Mouse (Mus musculus) intestine, postnatal 0 days (tissue): Measurements from ENCODE around the gene Dpysl5. TPM values are rescaled to one million over a fixed set of nuclear protein-coding genes. Genes with fewer than 3 reads are reported as not detected.

ENCODE experiments used
- ATAC-seq: fragments of 200-750 bp; cut with Nextera tagmentation; 2 replicates; pipeline ENCODE4 v1.8.0; 2017; ENCODE audit warnings: mild to moderate bottlenecking, moderate TSS enrichment, moderate library complexity
- H3K27ac ChIP-seq: fragments of 300-500 bp; sonication (generic); 2 replicates; pipeline ENCODE4 v1.5.1; 2014; ENCODE audit warnings: mild to moderate bottlenecking, low read depth, low read length, moderate library complexity
- H3K27me3 ChIP-seq: fragments of 300-500 bp; sonication (generic); replicated peaks from 2 replicates; pipeline ENCODE4 v1.6.1; 2014; ENCODE audit warnings: low read length, mixed read lengths; ENCODE audit not compliant: control insufficient read depth, insufficient read depth
- H3K36me3 ChIP-seq: fragments of 300-500 bp; sonication (generic); 2 replicates; pipeline ENCODE4 v1.6.1; 2014; ENCODE audit warnings: mild to moderate bottlenecking, moderate library complexity; ENCODE audit not compliant: control insufficient read depth, insufficient read depth
- H3K4me1 ChIP-seq: fragments of 300-500 bp; sonication (generic); replicated peaks from 2 replicates; pipeline ENCODE4 v1.6.1; 2014; ENCODE audit warnings: antibody characterized with exemption, low read length, mixed read lengths; ENCODE audit not compliant: control insufficient read depth, insufficient read depth
- H3K4me2 ChIP-seq: fragments of 300-500 bp; sonication (generic); replicated peaks from 2 replicates; pipeline ENCODE4 v1.6.1; 2014; ENCODE audit warnings: low read depth, mild to moderate bottlenecking, moderate library complexity
- H3K4me3 ChIP-seq: fragments of 300-500 bp; sonication (generic); 2 replicates; pipeline ENCODE4 v1.5.1; 2014; ENCODE audit warnings: low read depth, low read length
- H3K9ac ChIP-seq: fragments of 300-500 bp; sonication (generic); 2 replicates; pipeline ENCODE4 v1.6.1; 2014; ENCODE audit warnings: mild to moderate bottlenecking, low read depth, low read length
- H3K9me3 ChIP-seq: fragments of 300-500 bp; sonication (generic); 2 replicates; pipeline ENCODE4 v1.6.1; 2016; ENCODE audit warnings: mixed run types; ENCODE audit not compliant: control insufficient read depth
- CTCF ChIP-seq: sonication (generic); IDR thresholded peaks from 2 replicates; pipeline ENCODE4 v1.5.1; 2016; ENCODE audit warnings: low read depth, mild to moderate bottlenecking, control low read depth, antibody characterized with exemption, moderate library complexity
- WGBS: fragments of 180-500 bp; shearing (Covaris S2); extraction: QIAGEN DNeasy Blood & Tissue Kit; methylation state at CpG from one replicate; pipeline ENCODE4 v1.1.7; 2014; 5-methylcytosine and 5-hydroxymethylcytosine counted together
- polyA plus RNA-seq: library from polyadenylated mRNA; unstranded; fragments of >200 nt; fragmentation: Nextera tagmentation; extraction: Ambion mirVana; gene quantifications from 2 replicates; pipeline ENCODE4 v1.2.1, GENCODE M21; 2015

The Dpysl5 gene
- polyA plus RNA-seq, 1 experiment from 2014 or later, result 2.7 TPM

- H3K27me3 ChIP-seq, result no peaks in the 10 kb centered on the region
- H3K9ac ChIP-seq, result no peak overlapping the region
- no peak for ATAC-seq
- no peaks in the 10 kb centered on the region for H3K4me1 ChIP-seq
- H3K36me3 ChIP-seq, result no peaks in the 10 kb centered on the region
- no peak for TF ChIP-seq CTCF
- no peaks in the 10 kb centered on the region for H3K9me3 ChIP-seq
- H3K4me2 ChIP-seq, result no peak overlapping the region
- H3K27ac ChIP-seq, result no peak overlapping the region
- WGBS, result 66% methylated on average over 2 of the region's 2 CpGs
- no peak overlapping the region for H3K4me3 ChIP-seq
Observed at GRCm38 (mm10) chr5:30839731-30840130, 128.4 kb downstream of the Dpysl5 start.

GRCm38 (mm10) chr5:30841896-30842295 is 130.5 kb downstream of the Dpysl5 start:
- Histone ChIP-seq H3K4me2 (no peak overlapping the region), H3K9ac (no peak overlapping the region), H3K4me1 (no peaks in the 10 kb centered on the region), H3K4me3 (no peak overlapping the region), H3K27ac (no peak overlapping the region), H3K27me3 (no peaks in the 10 kb centered on the region), H3K9me3 (no peaks in the 10 kb centered on the region), H3K36me3 (no peaks in the 10 kb centered on the region)
- no peak for ATAC-seq
- WGBS, result 50% methylated on average over 3 of the region's 3 CpGs
- no peak for TF ChIP-seq CTCF

Other genes with a start within 250 kb of the Dpysl5 start
- 0.05 and 0.09 TPM in 2 replicates for gene Otof, start 249.6 kb upstream of the Dpysl5 start, polyA plus RNA-seq
- not detected in 2 replicates for gene 1700001C02Rik, start 245.5 kb upstream of the Dpysl5 start, polyA plus RNA-seq
- not detected in 2 replicates for gene Cib4, start 165.7 kb upstream of the Dpysl5 start, polyA plus RNA-seq
- 7.3 and 8.1 TPM in 2 replicates for gene Kcnk3, start 123.4 kb upstream of the Dpysl5 start, polyA plus RNA-seq
- gene Slc35f6, start 63.6 kb upstream of the Dpysl5 start, polyA plus RNA-seq, result 71.6 and 79.4 TPM in 2 replicates
- gene Cenpa, start 44.8 kb upstream of the Dpysl5 start, polyA plus RNA-seq, result 62.0 and 79.2 TPM in 2 replicates
- gene Mapre3, start 103.1 kb downstream of the Dpysl5 start, polyA plus RNA-seq, result 25.3 and 25.5 TPM in 2 replicates
- 46.1 and 47.6 TPM in 2 replicates for gene Tmem214, start 156.4 kb downstream of the Dpysl5 start, polyA plus RNA-seq
- gene Agbl5, start 177.1 kb downstream of the Dpysl5 start, polyA plus RNA-seq, result 5.5 and 6.5 TPM in 2 replicates
- gene Ost4, start 196.2 kb downstream of the Dpysl5 start, polyA plus RNA-seq, result 458 and 495 TPM in 2 replicates
- 63.2 and 63.7 TPM in 2 replicates for gene Emilin1, start 201.8 kb downstream of the Dpysl5 start, polyA plus RNA-seq
- gene Khk, start 209.9 kb downstream of the Dpysl5 start, polyA plus RNA-seq, result 89.6 and 97.9 TPM in 2 replicates
- 535 and 618 TPM in 2 replicates for gene Cgref1, start 234.0 kb downstream of the Dpysl5 start, polyA plus RNA-seq
- 150 and 161 TPM in 2 replicates for gene Preb, start 248.8 kb downstream of the Dpysl5 start, polyA plus RNA-seq